Mouse (Mus musculus) stomach, postnatal 0 days (tissue): ENCODE results near the gene Tmem175. TPM values are rescaled to one million over a fixed set of nuclear protein-coding genes. Genes with fewer than 3 reads are reported as not detected.

Source experiments
- ATAC-seq: fragments of 200-750 bp; cut with Nextera tagmentation; 2 replicates; pipeline ENCODE4 v1.8.0; 2017; ENCODE audit not compliant: low FRiP score, low TSS enrichment
- DNase-seq: peaks from one replicate; pipeline ENCODE4 v3.0.0-alpha.2; 2016; ENCODE audit warnings: low spot score
- H3K27ac ChIP-seq: fragments of 300-500 bp; sonication (generic); replicated peaks from 2 replicates; pipeline ENCODE4 v1.5.1; 2014; ENCODE audit warnings: mild to moderate bottlenecking, control low read depth
- H3K27me3 ChIP-seq: fragments of 300-500 bp; sonication (generic); 2 replicates; pipeline ENCODE4 v1.6.1; 2014; ENCODE audit warnings: low read length; ENCODE audit not compliant: control insufficient read depth, insufficient read depth
- H3K36me3 ChIP-seq: fragments of 300-500 bp; sonication (generic); 2 replicates; pipeline ENCODE4 v1.6.1; 2014; ENCODE audit warnings: low read length, mixed read lengths; ENCODE audit not compliant: control insufficient read depth, insufficient read depth
- H3K4me1 ChIP-seq: fragments of 300-500 bp; sonication (generic); replicated peaks from 2 replicates; pipeline ENCODE4 v1.6.1; 2014; ENCODE audit warnings: antibody characterized with exemption; ENCODE audit not compliant: control insufficient read depth, insufficient read depth
- H3K4me2 ChIP-seq: fragments of 300-500 bp; sonication (generic); replicated peaks from 2 replicates; pipeline ENCODE4 v1.6.1; 2014; ENCODE audit warnings: low read depth, mild to moderate bottlenecking, control low read depth, moderate library complexity
- H3K4me3 ChIP-seq: fragments of 300-500 bp; sonication (generic); 2 replicates; pipeline ENCODE4 v1.5.1; 2014; ENCODE audit warnings: low read depth, low read length, control low read depth
- H3K9ac ChIP-seq: fragments of 300-500 bp; sonication (generic); 2 replicates; pipeline ENCODE4 v1.6.1; 2014; ENCODE audit warnings: mild to moderate bottlenecking, low read length, control low read depth, mixed read lengths
- H3K9me3 ChIP-seq: fragments of 300-500 bp; sonication (generic); 2 replicates; pipeline ENCODE4 v1.6.1; 2016; ENCODE audit warnings: low read length; ENCODE audit not compliant: control insufficient read depth
- CTCF ChIP-seq: IDR thresholded peaks from 2 replicates; pipeline ENCODE4 v1.5.1; 2016; ENCODE audit warnings: antibody characterized with exemption, low read depth, mild to moderate bottlenecking, moderate library complexity
- EP300 ChIP-seq: optimal IDR thresholded peaks from 2 replicates; pipeline ENCODE3; 2016; ENCODE audit warnings: antibody characterized with exemption
- WGBS: fragments of 180-500 bp; shearing (Covaris S2); extraction: QIAGEN DNeasy Blood & Tissue Kit; methylation state at CpG from one replicate; pipeline ENCODE4 v1.1.7; 2014; 5-methylcytosine and 5-hydroxymethylcytosine counted together
- polyA plus RNA-seq: library from polyadenylated mRNA; unstranded; fragments of >200 nt; fragmentation: Nextera tagmentation; extraction: Ambion mirVana; gene quantifications from 2 replicates; pipeline ENCODE4 v1.2.1, GENCODE M21; 2015

Tmem175 gene
- polyA plus RNA-seq, 1 experiment from 2014 or later: 15.6 TPM

DNA sequence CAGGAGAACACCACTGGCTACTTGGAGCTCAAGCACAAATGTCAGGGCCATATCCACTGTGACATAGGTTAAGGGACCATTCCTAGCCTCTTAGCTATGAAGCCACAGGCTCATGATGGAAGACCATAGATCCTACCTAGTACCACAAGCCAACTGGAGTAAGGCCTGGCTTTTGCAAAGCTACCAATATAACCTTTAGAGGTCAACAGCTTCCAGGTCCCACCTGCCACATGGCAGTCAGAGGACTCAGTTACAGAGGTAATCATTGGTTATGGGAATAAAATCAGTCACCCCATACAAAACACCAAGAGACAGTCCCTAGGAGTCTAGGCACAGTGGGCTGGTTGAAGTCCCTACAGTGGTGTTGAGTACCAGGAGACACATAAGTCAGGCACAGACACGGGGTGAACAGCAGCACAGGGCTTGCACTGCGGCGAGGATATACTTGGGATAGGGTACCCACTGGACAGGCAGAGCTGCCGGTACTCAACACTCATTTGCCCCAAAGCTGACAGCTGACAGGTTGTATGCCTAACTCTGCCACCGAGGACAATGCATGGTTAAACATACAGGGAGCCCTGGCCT lies 21.7 kb downstream of the Tmem175 start:
- no peak overlapping the region for H3K9ac ChIP-seq

DNA sequence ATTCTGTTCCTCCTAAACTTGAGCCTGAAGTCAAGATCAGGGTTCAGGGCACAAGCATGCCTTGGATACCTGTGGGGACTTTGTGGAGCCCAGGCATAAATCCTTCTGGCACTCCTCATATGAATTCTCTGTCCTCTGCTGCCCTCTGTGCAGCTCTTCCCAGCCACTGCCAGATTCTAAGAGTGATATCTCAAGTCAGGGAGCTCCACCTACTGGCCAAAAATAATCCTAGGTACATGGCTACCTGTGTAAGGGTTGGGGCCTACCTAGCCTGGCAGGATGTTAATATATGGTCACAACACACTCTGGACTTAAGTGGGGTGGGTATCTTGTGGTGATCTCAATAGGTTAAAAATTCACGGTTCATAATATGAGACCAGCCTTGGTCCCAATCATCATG lies 22.3 kb downstream of the Tmem175 start:
- H3K4me3 ChIP-seq: no peak overlapping the region
- peaks cover 35% of the 10 kb centered on the region for H3K36me3 ChIP-seq
- no peak overlapping the region for H3K9ac ChIP-seq
- H3K27ac ChIP-seq: no peak overlapping the region
- WGBS: 62% methylated on average over 1 of the region's 1 CpGs
- no peaks in the 10 kb centered on the region for H3K9me3 ChIP-seq
- ATAC-seq (peak; percentile 75), DNase-seq (peak; percentile 55)
- TF ChIP-seq CTCF (peak; percentile 84), EP300 (no peak)
- H3K4me1 ChIP-seq: no peaks in the 10 kb centered on the region
- H3K4me2 ChIP-seq: no peak overlapping the region
- no peaks in the 10 kb centered on the region for H3K27me3 ChIP-seq

More for the DNA sequence above, 21.7 kb downstream of the Tmem175 start:
- Histone ChIP-seq H3K27ac (no peak overlapping the region), H3K36me3 (peaks cover 38% of the 10 kb centered on the region), H3K4me1 (no peaks in the 10 kb centered on the region), H3K27me3 (no peaks in the 10 kb centered on the region), H3K9me3 (no peaks in the 10 kb centered on the region), H3K4me3 (no peak overlapping the region), H3K4me2 (no peak overlapping the region)
- WGBS: 79% methylated on average over 5 of the region's 5 CpGs
- TF ChIP-seq CTCF (no peak), EP300 (no peak)
- no peak for ATAC-seq
- DNase-seq: no peak

DNA sequence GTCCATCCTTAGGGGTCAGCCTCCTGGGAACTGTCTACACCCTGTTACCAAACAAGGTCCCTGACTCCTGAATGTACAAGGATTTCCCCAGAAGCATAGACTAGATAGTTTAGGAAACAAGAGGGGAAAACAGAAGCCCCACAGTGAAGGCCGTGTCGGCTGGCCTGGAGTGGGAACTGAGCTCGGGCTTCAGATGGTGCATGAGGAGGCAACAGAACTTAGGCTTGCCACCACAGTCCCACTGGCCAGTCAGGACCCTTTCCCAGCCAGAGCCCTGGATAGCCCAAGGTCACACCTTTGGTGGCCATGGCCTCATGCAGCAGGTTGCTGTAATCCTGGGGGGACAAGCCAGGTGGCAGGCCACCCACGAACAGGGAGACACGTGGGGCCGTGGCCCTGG lies 23.8 kb downstream of the Tmem175 start:
- H3K4me2 ChIP-seq: no peak overlapping the region
- H3K4me3 ChIP-seq: no peak overlapping the region
- H3K36me3 ChIP-seq: peaks cover 26% of the 10 kb centered on the region
- no peaks in the 10 kb centered on the region for H3K4me1 ChIP-seq
- ATAC-seq (no peak), DNase-seq (no peak)
- WGBS: 87% methylated on average over 6 of the region's 6 CpGs
- no peak overlapping the region for H3K27ac ChIP-seq
- no peaks in the 10 kb centered on the region for H3K27me3 ChIP-seq
- H3K9ac ChIP-seq: no peak overlapping the region
- no peak for TF ChIP-seq CTCF
- TF ChIP-seq EP300: no peak
- no peaks in the 10 kb centered on the region for H3K9me3 ChIP-seq

DNA sequence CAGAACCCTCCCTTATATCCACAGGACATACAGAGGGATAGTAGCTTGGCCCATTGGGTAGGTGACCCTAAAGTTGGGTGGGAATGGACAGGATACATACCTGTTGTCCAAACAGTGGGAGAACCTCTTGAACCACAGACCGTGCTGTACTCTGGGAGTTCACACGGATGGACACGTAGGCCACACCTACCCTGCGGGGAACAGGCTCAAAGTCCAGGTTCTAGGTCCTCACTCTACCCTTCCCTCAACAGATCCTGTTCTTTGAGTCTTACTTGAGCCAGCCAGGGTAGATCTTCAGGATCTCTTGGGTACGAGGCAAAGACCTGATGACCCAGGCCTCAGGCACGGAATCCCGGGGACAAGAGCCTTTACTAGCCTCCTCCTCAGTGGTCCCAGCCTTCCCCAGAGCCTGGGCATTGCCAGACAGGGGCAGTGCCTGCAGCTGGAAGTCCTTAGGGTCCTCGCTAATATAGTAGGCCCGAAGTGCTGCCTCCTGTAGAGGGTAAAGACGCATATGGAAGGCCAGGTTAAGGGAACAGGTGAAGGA lies 24.9 kb downstream of the Tmem175 start:
- peaks cover 17% of the 10 kb centered on the region; the same call in 1 of the 2 replicates for H3K36me3 ChIP-seq
- ATAC-seq: peak; percentile 13; the same call in 1 of the 2 replicates
- WGBS: 89% methylated on average over 10 of the region's 10 CpGs

DNA sequence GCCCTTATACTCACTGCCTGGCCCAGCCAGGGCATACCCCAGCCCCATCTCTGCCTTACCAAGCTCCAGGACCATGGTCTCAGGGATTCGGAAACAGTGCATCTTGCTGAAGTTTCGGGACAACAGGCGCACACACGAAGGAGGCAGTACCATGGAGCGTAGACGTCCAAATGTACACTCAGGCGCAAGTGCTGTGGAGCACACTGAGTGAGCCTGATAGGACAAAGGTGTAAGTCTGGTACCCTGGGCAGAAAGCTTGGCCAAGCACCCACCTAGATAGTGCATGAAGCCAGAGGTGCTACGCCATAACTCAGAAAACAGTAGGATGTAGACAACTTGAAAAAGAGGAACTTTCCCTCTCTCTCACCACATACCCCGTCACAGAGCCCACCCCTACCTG lies 25.8 kb downstream of the Tmem175 start:
- ATAC-seq: no peak

More for the DNA sequence above, 24.9 kb downstream of the Tmem175 start:
- Histone ChIP-seq H3K9ac (no peak overlapping the region), H3K4me1 (no peaks in the 10 kb centered on the region; the same call in 1 of the 2 replicates), H3K4me3 (no peak overlapping the region), H3K9me3 (no peaks in the 10 kb centered on the region), H3K27me3 (no peaks in the 10 kb centered on the region), H3K4me2 (no peak overlapping the region), H3K27ac (no peak overlapping the region)
- TF ChIP-seq CTCF (no peak), EP300 (no peak)
- no peak for DNase-seq

More for the DNA sequence above, 25.8 kb downstream of the Tmem175 start:
- H3K27me3 ChIP-seq: no peaks in the 10 kb centered on the region
- H3K9me3 ChIP-seq: no peaks in the 10 kb centered on the region
- WGBS: 98% methylated on average over 9 of the region's 9 CpGs
- H3K4me1 ChIP-seq: peaks cover 3% of the 10 kb centered on the region
- no peak overlapping the region for H3K4me3 ChIP-seq
- DNase-seq: no peak
- H3K36me3 ChIP-seq: peaks cover 16% of the 10 kb centered on the region; the same call in 1 of the 2 replicates
- no peak for TF ChIP-seq EP300
- no peak for TF ChIP-seq CTCF
- H3K9ac ChIP-seq: no peak overlapping the region
- no peak overlapping the region for H3K4me2 ChIP-seq
- no peak overlapping the region for H3K27ac ChIP-seq
